Mouse (Mus musculus): ENCODE measurements around the gene Pgghg.
"Not testable (repeated sequence)": the region's sequence is repeated elsewhere in the genome, so short reads cannot be mapped to it uniquely, and the experiment has no call there.

Gene Pgghg

GRCm38 (mm10) chr7:140955758-140956555, 14.8 kb downstream of the Pgghg start, which contains the start of the genes Gm45717 and Ifitm2:
Gene Gm45717, minus strand, starts transcription at chr7:140955937.
Gene Ifitm2, minus strand, starts transcription at chr7:140955987.
- DNase-seq = no peak

- no peak for DNase-seq
Measured at GRCm38 (mm10) chr7:140956556-140956869, 15.3 kb downstream of the Pgghg start.

GRCm38 (mm10) chr7:140959181-140959901, 18.1 kb downstream of the Pgghg start:
- DNase-seq = peak; percentile 40 to 50

GRCm38 (mm10) chr7:140960026-140960425, 18.8 kb downstream of the Pgghg start:
- no peak for DNase-seq

DNA sequence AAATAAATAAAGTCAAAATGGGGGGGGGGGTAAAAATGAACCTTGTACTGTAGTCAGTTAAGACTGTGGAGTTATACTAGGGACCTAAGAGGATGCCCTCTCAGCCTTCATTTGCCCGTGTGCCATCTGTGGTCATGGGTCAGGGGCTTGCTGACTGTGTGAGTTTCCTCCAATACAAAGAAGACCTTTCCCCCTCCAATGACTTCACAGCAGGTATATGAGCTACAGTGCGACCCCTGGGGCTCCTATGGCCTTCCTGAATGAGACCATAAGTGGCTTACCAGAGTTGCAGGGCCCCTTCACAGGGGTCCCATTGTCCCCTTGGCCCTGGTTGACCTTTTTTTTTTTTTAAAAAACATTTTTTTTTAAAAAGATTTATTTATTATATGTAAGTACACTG, 20.2 kb downstream of the Pgghg start:
- no peak for DNase-seq

DNA sequence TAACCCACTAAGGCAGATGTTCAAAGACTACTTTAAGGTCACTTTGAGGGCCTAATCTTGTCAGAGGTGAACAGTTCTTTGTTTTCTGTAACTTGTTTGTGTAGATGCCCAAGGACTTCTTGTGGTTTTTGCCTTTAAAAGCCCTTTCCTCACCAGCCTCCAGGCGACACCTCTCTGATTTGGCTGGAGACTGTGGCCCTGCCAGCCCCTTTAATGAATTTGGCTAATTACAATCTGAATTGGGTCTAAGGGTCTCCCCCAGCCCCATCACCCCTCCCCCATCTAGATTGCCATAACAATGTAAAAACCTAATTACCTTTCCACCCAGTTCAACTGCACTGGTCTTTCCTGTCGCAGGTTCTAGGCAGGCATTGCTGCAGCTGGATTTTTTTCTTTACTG, 21.5 kb downstream of the Pgghg start:
- DNase-seq = no peak

GRCm38 (mm10) chr7:140966921-140967320, 25.7 kb downstream of the Pgghg start, which contains the start of gene Ifitm1:
Gene Ifitm1, plus strand, starts transcription at chr7:140967221.
- no peak for DNase-seq

GRCm38 (mm10) chr7:140967862-140968591, 26.8 kb downstream of the Pgghg start:
- no peak for DNase-seq

GRCm38 (mm10) chr7:140968710-140969109, 27.5 kb downstream of the Pgghg start:
- not testable (repeated sequence) for DNase-seq

DNA sequence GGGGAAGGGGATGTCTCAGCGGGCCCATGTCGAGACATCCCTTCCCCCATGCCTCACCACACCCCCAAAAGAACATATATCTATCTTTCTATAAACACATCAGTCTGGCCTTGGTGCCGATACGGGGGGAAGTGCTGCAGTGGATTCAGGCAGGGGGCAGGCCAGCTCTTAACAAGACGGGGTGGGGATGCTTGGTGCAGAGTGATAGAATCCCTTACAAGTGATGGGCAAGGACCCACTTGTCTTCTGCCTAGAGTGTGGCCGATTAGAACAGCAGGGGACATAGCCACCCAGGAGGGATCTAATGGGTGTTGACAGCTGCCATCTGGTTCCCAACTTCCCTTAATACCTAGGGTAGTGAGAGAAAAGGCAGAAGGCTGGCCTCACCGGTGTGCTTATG, 29.7 kb downstream of the Pgghg start:
- DNase-seq = no peak

DNA sequence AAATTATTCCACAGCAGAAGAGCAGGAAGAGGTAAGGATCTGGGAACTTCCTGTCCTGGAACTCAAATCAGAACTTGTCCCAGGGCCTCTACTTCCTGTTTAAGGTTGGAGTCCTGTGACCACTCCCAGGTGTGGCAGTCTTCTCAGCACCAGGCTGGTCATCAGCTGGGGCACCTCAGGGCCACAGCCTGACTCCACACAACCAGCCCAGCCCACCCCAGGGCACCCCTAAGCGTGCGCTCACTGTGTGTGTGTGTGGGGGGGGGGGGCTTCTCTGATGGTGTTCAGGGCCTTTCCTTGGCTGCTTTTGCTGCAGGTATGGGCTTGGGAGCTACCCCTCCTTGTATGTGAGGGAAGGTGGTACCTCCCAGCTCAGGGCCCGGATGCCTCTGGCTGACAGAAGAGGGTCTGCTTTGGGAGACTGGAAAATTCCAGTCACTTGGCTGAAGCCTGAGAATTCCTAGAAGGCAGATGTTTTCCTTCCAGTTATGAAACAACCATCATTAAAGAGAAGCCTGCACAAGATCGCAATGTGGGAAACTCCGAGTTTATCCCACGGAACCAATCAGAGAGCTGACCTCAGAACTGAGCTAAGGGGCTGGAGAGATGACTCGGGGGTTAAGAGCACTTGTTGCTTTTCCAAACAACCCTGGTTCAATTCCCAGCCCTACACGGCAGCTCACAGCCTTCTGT, 30.4 kb downstream of the Pgghg start:
- no peak for DNase-seq

DNA sequence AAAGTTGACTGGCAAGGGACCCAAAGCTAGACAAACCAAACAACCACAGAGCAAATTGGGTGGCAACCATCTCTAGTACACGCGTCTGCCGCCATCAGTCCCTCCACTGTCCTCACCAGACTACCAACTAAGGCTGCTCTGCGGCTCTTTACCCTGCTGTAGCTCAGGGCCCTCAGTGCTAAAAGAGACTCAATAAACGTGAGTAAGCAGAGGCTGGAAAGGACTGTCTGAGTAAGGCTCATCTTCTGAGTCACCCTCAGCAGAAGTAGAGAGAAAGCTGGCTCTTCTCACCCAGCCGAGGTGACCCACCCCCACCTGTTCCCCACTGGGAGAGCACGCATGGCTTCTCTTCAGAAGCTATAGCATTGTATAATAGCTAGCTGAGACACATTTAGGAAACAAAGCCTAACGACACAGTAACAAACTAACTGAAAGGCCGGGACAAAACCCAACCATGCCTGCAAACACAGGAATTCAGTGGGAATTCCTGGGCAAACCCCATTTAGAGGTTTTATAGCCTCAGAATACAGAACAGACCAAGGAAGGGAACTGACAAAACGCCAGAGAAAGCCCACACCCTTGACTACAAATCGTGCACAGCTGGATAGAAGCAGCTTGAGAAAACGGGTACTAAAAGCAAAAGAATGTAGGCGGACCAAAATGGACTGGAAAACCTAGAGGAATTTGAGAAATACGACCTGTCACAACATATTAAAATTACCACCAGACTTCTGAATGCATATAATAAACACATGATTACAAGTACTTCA, 32.4 kb downstream of the Pgghg start:
- DNase-seq = no peak

GRCm38 (mm10) chr7:140974940-140975339, 33.7 kb downstream of the Pgghg start:
- no peak for DNase-seq

- DNase-seq = no peak
Measured at GRCm38 (mm10) chr7:140975465-140975864, 34.3 kb downstream of the Pgghg start.

- not testable (repeated sequence) for DNase-seq
Measured at GRCm38 (mm10) chr7:140976720-140977119, 35.5 kb downstream of the Pgghg start.

DNA sequence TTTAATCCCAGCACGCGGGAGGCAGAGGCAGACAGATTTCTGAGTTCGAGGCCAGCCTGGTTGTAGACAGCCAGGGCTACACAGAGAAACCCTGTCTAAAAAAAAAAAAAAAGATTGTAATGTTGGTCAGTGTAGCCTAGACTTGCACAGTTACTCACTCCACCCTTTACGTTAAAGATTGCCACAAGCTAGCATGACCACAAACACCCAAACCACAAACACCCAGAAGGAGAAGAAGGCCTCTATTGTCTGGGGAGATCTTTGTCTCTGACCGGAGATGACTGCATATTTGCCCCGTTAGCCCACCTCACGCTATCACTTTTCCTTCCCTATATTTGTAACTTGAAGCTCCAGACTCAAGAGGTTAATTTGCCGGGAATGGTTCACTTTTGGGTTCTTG, 40.5 kb downstream of the Pgghg start:
- DNase-seq = no peak

DNA sequence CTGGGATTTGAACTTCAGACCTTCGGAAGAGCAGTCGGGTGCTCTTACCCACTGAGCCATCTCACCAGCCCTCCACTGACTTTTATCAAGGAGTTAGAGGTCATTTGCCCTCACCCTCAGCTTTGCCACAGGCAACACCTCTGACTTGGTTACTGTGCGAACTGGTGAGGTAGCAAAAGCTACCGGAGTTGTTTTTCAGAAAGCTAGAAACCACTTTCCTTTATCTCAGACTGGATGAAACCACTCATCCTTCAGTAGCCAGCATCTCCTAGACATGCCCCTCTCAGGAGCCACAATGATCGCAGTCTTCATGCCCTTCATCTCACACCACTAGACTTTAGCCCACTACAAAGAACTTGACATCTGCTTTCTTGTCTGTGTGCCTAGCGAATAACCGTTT, 41.8 kb downstream of the Pgghg start:
- DNase-seq = no peak

DNA sequence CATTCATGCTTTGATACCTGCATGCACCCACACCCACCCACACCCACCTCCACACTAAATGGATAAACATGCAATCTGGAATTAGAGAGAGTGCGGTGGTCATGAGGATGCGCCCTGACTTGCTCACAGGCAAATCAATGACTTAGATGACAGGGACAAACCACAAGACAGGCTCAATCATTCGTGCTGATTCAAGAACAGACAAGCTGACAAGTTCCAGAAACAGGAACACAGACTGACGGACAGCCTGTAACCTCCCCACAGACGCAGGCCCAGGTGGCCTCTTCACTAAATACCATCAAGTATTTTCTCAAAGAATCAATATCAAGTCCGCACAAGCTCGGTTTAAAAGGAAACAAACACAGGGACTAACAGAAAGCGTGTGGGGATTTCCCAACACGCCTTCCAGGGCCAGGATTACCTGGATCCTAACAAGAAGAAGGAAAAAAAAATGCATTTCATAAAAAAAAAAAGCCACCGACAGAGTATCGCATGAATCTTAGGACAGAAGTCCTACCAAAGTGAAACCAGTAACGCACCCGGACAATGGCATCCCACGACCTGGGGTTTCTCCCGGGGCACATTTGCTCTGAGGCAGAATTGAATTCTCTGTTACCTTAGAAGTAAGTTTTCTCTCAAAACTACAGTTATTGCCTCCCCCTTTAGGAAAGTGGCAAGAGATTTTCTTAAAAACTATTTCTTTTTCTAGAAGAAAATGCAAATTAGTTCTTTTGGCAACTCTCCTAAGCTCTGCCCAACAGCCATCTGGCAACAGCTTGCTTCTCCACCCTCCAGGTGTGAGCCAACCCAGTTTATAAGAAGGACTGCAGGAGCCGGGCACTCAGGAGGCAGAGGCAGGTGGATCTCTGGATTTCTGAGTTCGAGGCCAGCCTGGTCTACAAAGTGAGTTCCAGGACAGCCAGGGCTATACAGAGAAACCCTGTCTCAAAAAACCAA, 46.3 kb downstream of the Pgghg start:
- DNase-seq = no peak

GRCm38 (mm10) chr7:140989022-140989421, 47.8 kb downstream of the Pgghg start:
- DNase-seq = no peak

DNA sequence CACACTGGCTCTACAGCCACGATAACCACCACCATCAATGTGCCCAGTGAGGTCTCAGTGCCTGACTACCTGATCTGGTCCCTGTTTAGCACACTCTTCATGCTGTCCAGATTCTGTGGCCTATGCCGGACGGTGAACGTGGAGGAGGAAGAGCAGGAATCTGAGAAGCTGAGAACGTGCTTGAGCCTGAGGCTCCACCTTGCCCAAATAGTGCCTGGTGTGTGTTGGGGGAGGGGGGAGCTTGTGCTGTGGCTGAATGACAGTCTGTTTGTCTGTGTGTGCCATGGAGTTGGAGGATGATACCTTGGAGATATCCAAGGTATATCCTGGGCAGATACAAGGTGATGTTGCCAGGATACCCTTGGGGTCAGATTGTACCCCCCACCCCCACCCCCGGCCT, 49.0 kb downstream of the Pgghg start:
- DNase-seq = no peak

DNA sequence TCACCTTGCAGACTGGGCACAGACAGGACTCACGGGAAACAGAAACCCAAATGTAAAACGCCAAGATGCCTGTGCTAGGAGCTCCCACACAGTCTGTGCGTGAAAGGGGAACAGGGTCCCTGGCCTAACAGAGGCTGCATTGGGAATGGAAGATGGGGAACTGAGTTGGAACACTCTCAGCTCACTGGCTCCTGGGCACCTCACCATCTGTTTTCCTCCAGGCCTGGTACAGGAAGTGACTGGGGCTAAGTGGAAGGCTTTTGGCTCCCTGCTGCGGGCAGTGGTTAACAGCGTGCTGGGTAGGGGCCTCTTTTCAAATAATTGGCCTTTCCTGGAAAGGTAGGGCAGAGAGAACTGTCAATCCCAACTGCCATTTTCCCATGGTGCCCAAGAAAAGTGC, 49.4 kb downstream of the Pgghg start:
- DNase-seq = no peak
